Mouse (Mus musculus) activated CD4-positive, CD25-positive, alpha-beta regulatory T cell, adult 4 months (primary cell): ENCODE results near the gene Leng8. TPM values are rescaled to one million over a fixed set of nuclear protein-coding genes. Genes with fewer than 3 reads are reported as not detected.
A peak's percentile ranks its signal among the peaks of the same experiment; 100 is the strongest.
"Not testable (repeated sequence)": the region's sequence is repeated elsewhere in the genome, so short reads cannot be mapped to it uniquely, and the experiment has no call there.

Source experiments
- ATAC-seq: one replicate; pipeline ENCODE4 v1.8.0; 2017
- polyA plus RNA-seq, 2 experiments: library from polyadenylated mRNA; unstranded; fragments of 100-300 nt; shearing (Covaris generic); gene quantifications; one replicate each; pipeline ENCODE4 v1.2.1; 2017

The Leng8 gene
- polyA plus RNA-seq, 2 experiments from 2014 or later = 26.1 to 29.3 TPM

DNA sequence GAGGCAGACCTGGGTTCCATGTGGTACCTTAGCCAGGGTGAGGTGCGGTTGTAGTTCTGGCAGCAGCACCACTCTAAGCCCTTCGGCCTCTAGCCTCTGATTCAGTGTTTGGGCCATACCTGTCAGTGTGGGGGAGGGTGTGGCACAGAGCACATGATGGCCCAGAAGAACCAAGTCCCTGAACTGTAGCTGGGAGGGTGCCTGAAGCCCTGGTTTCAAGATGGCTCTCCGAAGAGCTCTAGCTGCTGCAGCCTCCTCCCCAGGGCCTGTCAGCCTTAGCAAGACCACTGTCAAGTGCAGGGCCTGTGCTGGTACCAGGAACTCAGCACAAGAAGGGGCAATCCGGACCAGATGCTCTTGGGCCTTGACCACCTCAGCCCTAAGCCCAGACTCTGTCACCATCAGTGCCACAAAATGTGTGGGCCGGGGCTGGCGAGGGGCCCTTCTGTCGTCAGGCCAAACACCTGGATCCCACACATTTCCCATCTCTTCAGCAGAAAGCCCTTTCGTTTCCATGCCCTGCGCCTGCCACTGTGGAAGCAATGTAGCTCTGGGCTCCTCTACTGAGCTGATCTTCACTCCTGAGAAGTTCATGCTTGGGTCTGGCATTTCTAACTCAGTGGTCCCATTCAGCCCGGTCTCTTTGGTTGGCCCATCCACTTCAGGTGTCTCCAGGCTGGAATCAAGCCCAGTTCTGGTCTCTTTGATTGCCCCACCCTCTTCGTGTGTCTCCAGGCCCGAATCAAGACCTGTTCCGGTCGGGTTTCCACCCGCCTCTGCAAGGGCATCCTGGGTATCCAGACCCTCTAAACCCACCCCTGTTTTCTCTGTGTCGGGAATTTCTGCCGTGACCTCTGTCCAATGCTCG is 11.7 kb downstream of the Leng8 start:
- peak; percentile 27 for ATAC-seq

- peak; percentile 64 for ATAC-seq
These were observed 12.6 kb downstream of the Leng8 start for GRCm38 (mm10) chr7:4149209-4150054.

GRCm38 (mm10) chr7:4150059-4150541 is 13.3 kb downstream of the Leng8 start, which contains the start of gene Leng9:
Gene Leng9, minus strand, starts transcription at chr7:4150374.
- ATAC-seq = peak; percentile 37

- peak; percentile 2 for ATAC-seq
These were observed 14.0 kb downstream of the Leng8 start for GRCm38 (mm10) chr7:4150811-4151221.

DNA sequence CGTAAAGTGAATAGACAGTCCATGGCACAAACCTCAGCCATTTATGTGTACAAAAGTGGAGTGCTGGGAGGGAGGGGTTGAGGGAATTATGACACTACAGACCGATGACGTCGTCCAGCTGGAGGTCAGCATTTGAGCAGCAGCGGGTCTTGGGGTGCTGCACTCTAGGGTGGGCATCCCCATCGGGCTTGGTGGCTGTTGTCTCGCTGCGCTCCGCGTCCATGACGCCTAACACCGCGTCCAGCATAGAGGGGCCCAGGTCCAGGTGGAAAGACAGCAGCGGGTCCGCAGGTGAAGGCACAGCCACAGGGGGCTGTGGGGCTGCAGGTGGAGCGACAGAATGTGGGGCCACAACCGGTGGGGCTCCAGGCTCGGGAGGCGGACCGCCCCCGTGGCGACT is 14.4 kb downstream of the Leng8 start:
- ATAC-seq = no peak

DNA sequence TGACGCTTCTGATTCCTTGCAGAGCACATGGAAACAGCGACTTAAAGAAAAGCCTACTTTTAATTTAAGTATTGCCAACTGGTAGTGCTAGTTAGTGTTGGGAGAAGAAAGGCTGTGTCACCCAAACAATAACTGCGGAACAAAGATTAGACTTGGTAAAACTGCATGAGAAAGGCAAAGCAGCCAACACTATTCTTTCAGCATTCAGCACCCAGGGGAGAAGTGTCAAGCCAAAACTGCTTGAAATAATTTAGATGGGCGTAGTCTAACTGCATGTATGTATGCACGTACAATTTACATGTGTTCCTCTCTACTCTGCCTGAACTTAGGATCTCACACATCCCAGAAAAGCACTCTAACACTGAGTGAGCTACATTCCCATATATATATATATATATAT is 17.5 kb downstream of the Leng8 start:
- ATAC-seq = no peak

- no peak for ATAC-seq
These were observed 18.1 kb downstream of the Leng8 start for GRCm38 (mm10) chr7:4154976-4155375.

- ATAC-seq = not testable (repeated sequence)
These were observed 24.8 kb downstream of the Leng8 start for GRCm38 (mm10) chr7:4161596-4161995.

DNA sequence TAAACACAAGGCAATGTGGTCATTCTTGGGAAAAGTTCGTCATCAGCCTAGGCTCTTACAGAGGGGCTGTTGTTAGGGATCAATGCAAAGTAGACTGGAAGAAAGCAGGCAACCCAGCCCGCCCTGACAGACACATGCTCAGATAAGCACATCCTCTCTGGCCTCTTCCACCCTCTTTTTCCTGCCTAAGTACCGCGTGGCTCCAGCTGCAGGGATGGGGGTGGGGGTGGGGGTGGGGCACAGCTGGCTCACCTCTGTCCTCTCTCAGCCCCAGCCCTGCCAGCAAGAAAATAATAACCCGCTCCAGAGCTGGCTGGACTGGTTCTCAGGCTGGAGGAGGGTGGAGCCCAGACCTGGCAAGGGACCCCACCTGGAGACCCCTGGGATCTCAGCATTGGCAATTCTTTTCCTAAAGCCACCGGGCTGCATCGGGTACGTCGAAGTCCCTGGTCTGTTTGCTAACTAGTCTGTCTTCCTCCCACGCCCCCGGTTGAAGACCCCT is 26.8 kb downstream of the Leng8 start:
- no peak for ATAC-seq

GRCm38 (mm10) chr7:4164090-4164910 is 27.5 kb downstream of the Leng8 start, which contains the start of gene Cdc42ep5:
Gene Cdc42ep5, minus strand, starts transcription at chr7:4164860.
- no peak for ATAC-seq

DNA sequence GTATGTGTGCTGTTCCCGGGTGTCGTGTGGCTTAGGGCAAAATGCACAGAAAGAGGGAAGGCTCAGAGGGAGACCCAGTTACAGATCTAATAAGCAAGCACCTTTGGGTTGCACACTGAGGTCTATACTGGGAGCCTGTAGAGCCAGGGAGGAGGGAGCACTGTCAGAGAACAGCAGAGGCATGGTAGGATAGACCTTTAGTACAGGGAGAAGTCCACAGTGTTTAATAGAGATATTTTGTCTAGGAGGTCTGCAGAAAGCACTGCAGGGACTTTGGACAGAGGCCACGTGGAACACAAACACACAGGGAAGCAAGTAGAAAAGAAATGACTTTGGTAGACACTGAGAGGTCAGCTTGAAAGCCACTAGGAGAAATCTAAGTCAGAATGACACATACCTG is 28.4 kb downstream of the Leng8 start:
- no peak for ATAC-seq

DNA sequence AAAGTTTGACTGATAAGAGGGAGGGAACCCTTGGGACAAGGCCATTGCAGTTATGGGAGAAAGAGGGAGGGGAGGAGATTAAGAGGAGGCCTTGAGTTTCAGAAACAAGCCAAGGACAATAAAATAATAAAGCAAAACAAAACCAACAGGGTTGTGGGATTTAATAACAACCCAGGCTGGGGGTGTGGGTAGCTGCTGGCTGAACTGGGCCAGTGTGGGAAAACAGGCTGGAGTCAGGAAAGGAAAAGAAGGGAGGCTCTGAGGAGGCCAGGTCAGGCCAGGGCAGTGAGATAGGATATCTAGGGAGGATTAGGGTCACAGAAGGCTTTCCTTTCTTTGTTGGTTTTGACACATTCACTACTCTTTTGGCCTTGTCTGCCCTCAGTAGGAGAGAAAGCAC is 30.3 kb downstream of the Leng8 start:
- no peak for ATAC-seq

DNA sequence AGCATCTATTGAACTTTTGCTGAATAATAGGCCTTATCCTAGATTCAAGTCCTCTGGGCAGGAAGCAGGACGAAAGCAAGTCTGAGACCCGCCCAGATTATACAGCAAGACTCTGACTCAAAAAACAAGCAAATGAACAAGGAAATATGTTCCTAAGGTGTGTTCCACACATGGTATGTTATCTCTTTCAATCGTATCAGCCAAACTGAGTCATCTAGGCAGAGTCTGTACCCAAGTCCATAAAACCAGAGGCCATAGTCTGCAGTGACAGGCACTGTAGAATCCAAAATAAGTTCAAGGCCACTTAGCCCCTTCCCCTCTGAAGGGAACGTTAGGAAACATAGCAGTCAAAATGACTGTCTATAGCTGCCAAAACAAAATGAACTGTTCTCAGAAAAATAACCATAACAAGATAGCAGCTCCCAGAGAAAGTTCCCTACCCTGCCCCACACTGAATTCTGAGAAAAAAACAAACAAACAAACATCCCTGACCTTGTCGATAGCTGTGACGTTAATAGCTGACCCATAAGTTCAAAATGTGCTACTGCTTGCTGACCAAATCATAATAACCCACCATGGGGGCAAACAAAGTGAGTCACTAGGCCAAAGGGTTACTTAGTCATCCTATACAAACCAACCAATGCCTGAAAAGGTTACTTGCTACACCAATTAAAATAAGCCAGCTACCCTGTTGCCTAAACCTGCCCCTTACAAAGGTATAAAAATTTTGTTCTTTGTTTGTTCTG is 33.5 kb downstream of the Leng8 start:
- ATAC-seq = no peak

DNA sequence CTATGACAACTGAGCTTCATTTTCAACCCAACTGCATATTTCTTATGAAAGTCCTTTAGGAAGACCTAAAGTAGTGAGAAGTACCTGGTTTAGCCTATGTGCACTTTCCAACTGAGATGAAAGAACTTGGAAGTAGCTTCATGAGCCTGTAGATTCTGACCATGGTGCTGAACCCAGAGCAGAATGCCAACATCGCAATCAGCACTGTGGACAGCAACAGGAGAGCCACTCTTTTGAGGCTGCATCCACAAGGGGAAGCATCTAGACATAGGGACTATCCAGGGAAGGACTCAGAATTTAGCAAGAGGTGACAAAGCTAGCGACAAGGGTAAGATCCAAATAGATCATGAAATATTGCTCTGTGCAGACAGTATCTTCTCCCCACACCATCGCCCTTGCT is 41.6 kb downstream of the Leng8 start:
- no peak for ATAC-seq

Other genes starting within 250 kb of the Leng8 start
- gene Gm14548, start 238.9 kb upstream of the Leng8 start, polyA plus RNA-seq = not detected
- not detected for gene Lilra6, start 221.5 kb upstream of the Leng8 start, polyA plus RNA-seq
- 1 to 10 TPM; 5.3 to 6.9 TPM for gene Lair1, start 73.8 kb upstream of the Leng8 start, polyA plus RNA-seq
- gene Ttyh1, start 17.6 kb upstream of the Leng8 start, polyA plus RNA-seq = under 1 TPM; 0.45 to 0.53 TPM
- 1 to 10 TPM; 5.5 to 6.1 TPM for gene Leng9, start 13.3 kb downstream of the Leng8 start, polyA plus RNA-seq
- gene Cdc42ep5, start 27.8 kb downstream of the Leng8 start, polyA plus RNA-seq = not detected
- not detected for gene Lilra5, start 100.7 kb downstream of the Leng8 start, polyA plus RNA-seq
- not detected for gene Ncr1, start 200.7 kb downstream of the Leng8 start, polyA plus RNA-seq